Mouse (Mus musculus) embryo, embryonic 11 days (tissue): ENCODE measurements at regions not wholly inside any gene's neighbourhood (a gene's known extent, or its start where the extent isn't known, plus 50 kb on each side); places are given as distances from the start of the nearest gene placed in this dataset.
"Not testable (repeated sequence)": the region's sequence is repeated elsewhere in the genome, so short reads cannot be mapped to it uniquely, and the experiment has no call there.

Experiments used
- DNase-seq: peaks from one replicate; pipeline ENCODE4 v3.0.0-alpha.2; 2015

- no peak for DNase-seq
Observed at GRCm38 (mm10) chr14:76964046-76964445, 72.5 kb upstream of the Ccdc122 start.

- no peak for DNase-seq
Observed at GRCm38 (mm10) chr14:76958875-76959274, 77.7 kb upstream of the Ccdc122 start.

GRCm38 (mm10) chr14:76957136-76957535 is 79.4 kb upstream of the Ccdc122 start:
- no peak for DNase-seq

- no peak for DNase-seq
Observed at GRCm38 (mm10) chr14:76953171-76953570, 83.4 kb upstream of the Ccdc122 start.

- DNase-seq = no peak
Observed at GRCm38 (mm10) chr14:76951450-76951849, 85.1 kb upstream of the Ccdc122 start.

- no peak for DNase-seq
Observed at GRCm38 (mm10) chr14:76949388-76949787, 87.2 kb upstream of the Ccdc122 start.

- DNase-seq = no peak
Observed at GRCm38 (mm10) chr14:76948948-76949347, 87.6 kb upstream of the Ccdc122 start.

- DNase-seq = no peak
Observed at GRCm38 (mm10) chr14:76948481-76948880, 88.1 kb upstream of the Ccdc122 start.

- DNase-seq = no peak
Observed at GRCm38 (mm10) chr14:76947148-76947547, 89.4 kb upstream of the Ccdc122 start.

GRCm38 (mm10) chr14:76945626-76946025 is 90.9 kb upstream of the Ccdc122 start:
- no peak for DNase-seq

GRCm38 (mm10) chr14:76941474-76942212 is 94.9 kb upstream of the Ccdc122 start:
- no peak for DNase-seq

- no peak for DNase-seq
Observed at GRCm38 (mm10) chr14:76940507-76940906, 96.1 kb upstream of the Ccdc122 start.

GRCm38 (mm10) chr14:76936671-76937070 is 99.9 kb upstream of the Ccdc122 start:
- no peak for DNase-seq

- not testable (repeated sequence) for DNase-seq
Observed at GRCm38 (mm10) chr14:76936051-76936450, 100.5 kb upstream of the Ccdc122 start.

GRCm38 (mm10) chr14:76935453-76935852 is 101.1 kb upstream of the Ccdc122 start:
- no peak for DNase-seq

GRCm38 (mm10) chr14:76932890-76933289 is 103.7 kb upstream of the Ccdc122 start:
- DNase-seq = no peak

- no peak for DNase-seq
Observed at GRCm38 (mm10) chr14:76931398-76931797, 105.2 kb upstream of the Ccdc122 start.

- DNase-seq = no peak
Observed at GRCm38 (mm10) chr14:76929562-76929961, 107.0 kb upstream of the Ccdc122 start.

- DNase-seq = no peak
Observed at GRCm38 (mm10) chr14:76928706-76929105, 107.9 kb upstream of the Ccdc122 start.

GRCm38 (mm10) chr14:76927245-76927806 is 109.2 kb upstream of the Ccdc122 start:
- no peak for DNase-seq

GRCm38 (mm10) chr14:76926416-76926815 is 110.2 kb upstream of the Ccdc122 start:
- DNase-seq = no peak

- DNase-seq = no peak
Observed at GRCm38 (mm10) chr14:76922399-76922939, 114.1 kb upstream of the Ccdc122 start.

GRCm38 (mm10) chr14:76918091-76918490 is 118.5 kb upstream of the Ccdc122 start:
- no peak for DNase-seq

GRCm38 (mm10) chr14:76917139-76917929 is 119.2 kb upstream of the Ccdc122 start:
- no peak for DNase-seq
